Mouse (Mus musculus) CH12F3 (cell line): ENCODE results near the gene Kif1c.

ENCODE experiments used
- in situ Hi-C: fragments of 300-500 bp; cut with MboI; formaldehyde crosslinking; loops from 2 replicates; pipeline ENCODE4 v1.14.3; 2020; ENCODE audit warnings: low sequenced_read_pairs

Gene Kif1c

GRCm38 (mm10) chr11:70699722-70700556 lies at the start of gene Kif1c, which contains the start of gene Inca1:
Gene Kif1c (plus strand): TSS chr11:70700548.
Gene Inca1 (minus strand): TSS chr11:70700155.
- in situ Hi-C loops = no loop called here

- in situ Hi-C loops = no loop called here
These were observed 49.0 kb upstream of the Kif1c start for GRCm38 (mm10) chr11:70651391-70651790.

GRCm38 (mm10) chr11:70652029-70652883 lies 48.1 kb upstream of the Kif1c start:
- in situ Hi-C loops = no loop called here

- in situ Hi-C loops = no loop called here
These were observed 47.4 kb upstream of the Kif1c start for GRCm38 (mm10) chr11:70652884-70653344.

- in situ Hi-C loops = no loop called here
These were observed 46.8 kb upstream of the Kif1c start for GRCm38 (mm10) chr11:70653345-70654197.

- in situ Hi-C loops = no loop called here
These were observed 46.0 kb upstream of the Kif1c start, which contains the start of gene Pfn1 for GRCm38 (mm10) chr11:70654198-70654922. Gene Pfn1 (minus strand): TSS chr11:70654644.

- in situ Hi-C loops = no loop called here
These were observed 45.3 kb upstream of the Kif1c start for GRCm38 (mm10) chr11:70654923-70655570.

- in situ Hi-C loops = no loop called here
These were observed 44.5 kb upstream of the Kif1c start for GRCm38 (mm10) chr11:70655571-70656455.

GRCm38 (mm10) chr11:70656456-70656927 lies 43.9 kb upstream of the Kif1c start:
- in situ Hi-C loops = no loop called here

GRCm38 (mm10) chr11:70656964-70657363 lies 43.4 kb upstream of the Kif1c start, which contains the start of gene Eno3:
Gene Eno3 (plus strand): TSS chr11:70657202.
- in situ Hi-C loops = no loop called here

- in situ Hi-C loops = no loop called here
These were observed 42.8 kb upstream of the Kif1c start for GRCm38 (mm10) chr11:70657573-70657972.

- in situ Hi-C loops = no loop called here
These were observed 42.4 kb upstream of the Kif1c start for GRCm38 (mm10) chr11:70657991-70658390.

- in situ Hi-C loops = no loop called here
These were observed 41.8 kb upstream of the Kif1c start for GRCm38 (mm10) chr11:70658521-70658920.

GRCm38 (mm10) chr11:70658942-70659341 lies 41.4 kb upstream of the Kif1c start:
- in situ Hi-C loops = no loop called here

- in situ Hi-C loops = no loop called here
These were observed 39.8 kb upstream of the Kif1c start for GRCm38 (mm10) chr11:70660571-70660970.

GRCm38 (mm10) chr11:70663101-70663500 lies 37.2 kb upstream of the Kif1c start:
- in situ Hi-C loops = no loop called here

GRCm38 (mm10) chr11:70663957-70664356 lies 36.4 kb upstream of the Kif1c start:
- in situ Hi-C loops = no loop called here

- in situ Hi-C loops = no loop called here
These were observed 35.6 kb upstream of the Kif1c start for GRCm38 (mm10) chr11:70664741-70665140.
